10 mouse cellular contexts compared by ENCODE assay signal in the genomic region with DNA sequence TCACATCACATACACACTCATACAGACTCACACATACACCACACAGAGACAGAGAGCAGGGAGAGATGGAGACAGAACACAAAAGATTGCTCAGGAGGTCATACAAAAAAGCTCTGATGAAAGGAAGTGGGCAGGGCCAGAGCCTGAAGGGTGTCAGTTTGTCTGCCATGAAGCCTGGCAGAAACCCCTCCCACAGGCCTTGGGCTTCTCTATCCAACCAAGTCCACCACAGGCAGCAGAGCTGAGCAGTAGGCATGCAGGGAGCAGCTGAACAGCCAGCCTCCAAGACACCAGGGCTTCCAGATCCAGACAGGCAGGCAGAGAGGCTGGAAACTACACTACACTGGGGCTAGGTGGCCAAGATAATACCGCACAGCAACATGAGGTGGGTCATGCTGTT. TPM values are rescaled to one million over a fixed set of nuclear protein-coding genes. Genes with fewer than 3 reads are reported as not detected.
DNase-seq lines count a peak whose midpoint lies in the region; ATAC-seq and TF ChIP-seq lines count a peak whose summit lies in the region.
"Had no signal": no experiment of that assay in that cellular context is flagged by ENCODE, and none has a peak within 500 bp of the region (broad histone marks: within the 10 kb centered on the region; RNA-seq: fewer than 3 reads in every experiment).

No protein-coding gene starts in this region.

- no peak for ATAC-seq in midbrain, embryonic 14.5 days (ENCODE audit: low FRiP score, low TSS enrichment)
- ATAC-seq in hindbrain, embryonic 11.5 days (ENCODE audit: low FRiP score), result no peak
- no peak for ATAC-seq in erythroid progenitor cell, adult 5-6 weeks (replicated peaks; ENCODE audit: low FRiP score, poor library complexity, severe bottlenecking)

- no peak overlapping the region for H3K4me2 ChIP-seq in midbrain, embryonic 14.5 days (ENCODE audit: low read length)
- H3K4me2 ChIP-seq in hindbrain, embryonic 11.5 days (replicated peaks; ENCODE audit: low read depth, low read length), result no peak overlapping the region
- peak overlapping the region; percentile 21 for H3K4me2 ChIP-seq in myocyte (ENCODE audit: low read depth)

- intact Hi-C loops in heart, postnatal 14 days (cut with DNase I), result loop anchor here (2.0 kb wide), 1 partner anchor 19 kb away; no protein-coding TSS in a partner anchor

- peaks cover 43% of the 10 kb centered on the region for H3K36me3 ChIP-seq in midbrain, embryonic 10.5 days
- peaks cover 25% of the 10 kb centered on the region for H3K36me3 ChIP-seq in midbrain, embryonic 14.5 days (ENCODE audit: control insufficient read depth, insufficient read depth, low read length)
- H3K36me3 ChIP-seq in hindbrain, embryonic 11.5 days (ENCODE audit: control insufficient read depth, insufficient read depth, low read length), result peaks cover 7% of the 10 kb centered on the region
- H3K36me3 ChIP-seq in myocyte (ENCODE audit: control insufficient read depth, insufficient read depth), result no peaks in the 10 kb centered on the region

- DNase-seq in midbrain, embryonic 10.5 days (ENCODE audit: low spot score), result peak; percentile 35
- no peak for DNase-seq in midbrain, embryonic 14.5 days
- peak; percentile 53 for DNase-seq in embryo, embryonic 11 days
- peak; percentile 44 for DNase-seq in hindbrain, embryonic 11.5 days (ENCODE audit: low spot score)
- DNase-seq in spleen, postnatal 36 days (ENCODE audit: low spot score in 2 of 2), result no peak
- DNase-seq in heart, postnatal 14 days, result no peak
- DNase-seq: kidney, adult 2 months; left cerebral cortex, postnatal 4 days had no signal

- H3K27me3 ChIP-seq in midbrain, embryonic 10.5 days (ENCODE audit: low read depth, poor library complexity, severe bottlenecking), result no peaks in the 10 kb centered on the region
- no peaks in the 10 kb centered on the region for H3K27me3 ChIP-seq in midbrain, embryonic 14.5 days (ENCODE audit: control insufficient read depth, insufficient read depth, low read length)
- no peaks in the 10 kb centered on the region for H3K27me3 ChIP-seq in hindbrain, embryonic 11.5 days (ENCODE audit: control insufficient read depth, insufficient read depth, low read length)
- H3K27me3 ChIP-seq in myocyte (ENCODE audit: control insufficient read depth, insufficient read depth, insufficient read length), result no peaks in the 10 kb centered on the region

- 0 out of 2 replicates have a peak overlapping the region, but pooled peaks have one; percentile 7 for H3K4me3 ChIP-seq in midbrain, embryonic 10.5 days
- H3K4me3 ChIP-seq in midbrain, embryonic 14.5 days (replicated peaks; ENCODE audit: low read depth, low read length), result no peak overlapping the region
- H3K4me3 ChIP-seq in hindbrain, embryonic 11.5 days (ENCODE audit: low read depth, low read length), result no peak overlapping the region
- H3K4me3 ChIP-seq in myocyte, result no peak overlapping the region

- no peak overlapping the region for H3K9ac ChIP-seq in midbrain, embryonic 14.5 days (replicated peaks; ENCODE audit: low read length)
- H3K9ac ChIP-seq in hindbrain, embryonic 11.5 days (ENCODE audit: low read depth, low read length), result no peak overlapping the region

- no peaks in the 10 kb centered on the region for H3K9me3 ChIP-seq in midbrain, embryonic 10.5 days (replicated peaks)
- no peaks in the 10 kb centered on the region for H3K9me3 ChIP-seq in midbrain, embryonic 14.5 days (ENCODE audit: control insufficient read depth, low read length)
- no peaks in the 10 kb centered on the region for H3K9me3 ChIP-seq in hindbrain, embryonic 11.5 days (ENCODE audit: control insufficient read depth, low read length)

- no peak overlapping the region for H3ac ChIP-seq in myocyte (ENCODE audit: control insufficient read depth, insufficient read length)

- peak; percentile 39 for TF ChIP-seq POLR2A in myocyte (IDR thresholded peaks at IDR 0.05; ENCODE audit: insufficient read length, low read depth)

- 77% methylated on average over 1 of the region's 1 CpGs for WGBS in midbrain, embryonic 10.5 days
- WGBS in midbrain, embryonic 14.5 days, result 78% methylated on average over 1 of the region's 1 CpGs
- WGBS in hindbrain, embryonic 11.5 days, result 87% methylated on average over 1 of the region's 1 CpGs

- H3K4me1 ChIP-seq in midbrain, embryonic 10.5 days, result peaks cover 58% of the 10 kb centered on the region
- H3K4me1 ChIP-seq in midbrain, embryonic 14.5 days (ENCODE audit: control insufficient read depth, insufficient read depth, low read length), result peaks cover 37% of the 10 kb centered on the region
- H3K4me1 ChIP-seq in hindbrain, embryonic 11.5 days (replicated peaks; ENCODE audit: control insufficient read depth, insufficient read depth, low read length), result peaks cover 25% of the 10 kb centered on the region

- H3K27ac ChIP-seq in midbrain, embryonic 10.5 days (replicated peaks), result peak overlapping the region; percentile 70
- no peak overlapping the region for H3K27ac ChIP-seq in midbrain, embryonic 14.5 days (replicated peaks; ENCODE audit: low read depth, low read length)
- peak overlapping the region; percentile 48; the same call in 1 of the 2 replicates for H3K27ac ChIP-seq in hindbrain, embryonic 11.5 days (ENCODE audit: low read depth, low read length)

- no peaks in the 10 kb centered on the region for H3K79me2 ChIP-seq in myocyte (ENCODE audit: control insufficient read depth, insufficient read depth)

TF ChIP-seq in myocyte, 11 proteins besides CTCF, POLR2A, EP300 and RAD21:
- no peak for TF ChIP-seq POLR2AphosphoS2 (IDR thresholded peaks at IDR 0.05; ENCODE audit: insufficient read length, low read depth)
- TF ChIP-seq E2F4 (IDR thresholded peaks at IDR 0.05; ENCODE audit: insufficient read depth), result no peak
- peak in 1 of 3 experiments; percentile 43 for TF ChIP-seq MYOD1 (IDR thresholded peaks at IDR 0.05; ENCODE audit: control insufficient read depth in 1 of 3, insufficient read length in 2 of 3, low read depth in 2 of 3)
- peak in 1 of 3 experiments; percentile 66 for TF ChIP-seq MYOG (IDR thresholded peaks at IDR 0.05; ENCODE audit: control insufficient read depth in 1 of 3, insufficient read depth in 1 of 3, insufficient read length in 2 of 3, low read depth in 2 of 3)
- TF ChIP-seq TCF12 (IDR thresholded peaks at IDR 0.05; ENCODE audit: insufficient read depth, poor library complexity, severe bottlenecking), result no peak

RNA-seq across cellular contexts. Expression of gene Actg1, which starts 54.6 kb away (rescaled TPM):
- 2,836 and 2,964 TPM in 2 replicates for polyA plus RNA-seq in midbrain, embryonic 10.5 days (2016; fragmentation: Nextera tagmentation; extraction: Ambion mirVana)
- polyA plus RNA-seq in midbrain, embryonic 14.5 days (2014; fragmentation: Nextera tagmentation; extraction: Ambion mirVana), result 4,502 and 4,930 TPM in 2 replicates
- polyA plus RNA-seq in hindbrain, embryonic 11.5 days (2014; fragmentation: Nextera tagmentation; extraction: Ambion mirVana), result 3,592 and 3,665 TPM in 2 replicates
- 2,358 TPM for polyA plus RNA-seq in myocyte (2012; fragmentation: generic; extraction: Trizol)
- 531 and 597 TPM in 2 replicates for total RNA-seq in erythroid progenitor cell, adult 5-6 weeks (2015; ENCODE audit: low replicate concordance)
- total RNA-seq in erythroid progenitor cell, adult 5-6 weeks (2017; ENCODE audit: low replicate concordance), result 282 and 330 TPM in 2 replicates
- 100 to 1,000 TPM; 451 to 520 TPM for total RNA-seq in heart, postnatal 14 days (2021)

Comparison
In these comparisons a context has a peak if more than half of its experiments do, and no peak if none do; other contexts are left out.
1. DNase-seq: peak in midbrain, embryonic 10.5 days (single experiment), embryo, embryonic 11 days (single experiment) and hindbrain, embryonic 11.5 days (single experiment); none in midbrain, embryonic 14.5 days (single experiment), spleen, postnatal 36 days (0 of 2) and heart, postnatal 14 days (0 of 2).